Mouse (Mus musculus) midbrain, postnatal 0 days (tissue): ENCODE results near the gene Onecut1. TPM values are rescaled to one million over a fixed set of nuclear protein-coding genes. Genes with fewer than 3 reads are reported as not detected.

Experiments
- ATAC-seq: fragments of 200-750 bp; cut with Nextera tagmentation; 2 replicates; pipeline ENCODE4 v1.8.0; 2017; ENCODE audit warnings: moderate number of reproducible peaks, mild to moderate bottlenecking, moderate TSS enrichment, moderate library complexity; ENCODE audit not compliant: low FRiP score
- DNase-seq: peaks from one replicate; pipeline ENCODE4 v3.0.0-alpha.2; 2015; ENCODE audit warnings: low spot score
- H3K27ac ChIP-seq: fragments of 300-500 bp; sonication (generic); 2 replicates; pipeline ENCODE4 v1.5.1; 2014; ENCODE audit warnings: low read depth, mild to moderate bottlenecking, low read length, mixed read lengths
- H3K27me3 ChIP-seq: fragments of 300-500 bp; sonication (generic); 2 replicates; pipeline ENCODE4 v1.6.1; 2014; ENCODE audit warnings: low read length, control low read depth, mixed read lengths; ENCODE audit not compliant: insufficient read depth
- H3K36me3 ChIP-seq: fragments of 300-500 bp; sonication (generic); 2 replicates; pipeline ENCODE4 v1.6.1; 2014; ENCODE audit warnings: low read length, control low read depth, mixed read lengths; ENCODE audit not compliant: insufficient read depth
- H3K4me1 ChIP-seq: fragments of 300-500 bp; sonication (generic); 2 replicates; pipeline ENCODE4 v1.6.1; 2014; ENCODE audit warnings: mild to moderate bottlenecking, control low read depth, antibody characterized with exemption, low read length, mixed read lengths; ENCODE audit not compliant: insufficient read depth
- H3K4me2 ChIP-seq: fragments of 300-500 bp; sonication (generic); 2 replicates; pipeline ENCODE4 v1.6.1; 2014; ENCODE audit warnings: low read depth, mild to moderate bottlenecking, low read length, mixed read lengths; ENCODE audit not compliant: poor library complexity, severe bottlenecking
- H3K4me3 ChIP-seq: fragments of 300-500 bp; sonication (generic); 2 replicates; pipeline ENCODE4 v1.5.1; 2014; ENCODE audit warnings: low read depth, mild to moderate bottlenecking, low read length, moderate library complexity
- H3K9ac ChIP-seq: fragments of 300-500 bp; sonication (generic); replicated peaks from 2 replicates; pipeline ENCODE4 v1.6.1; 2014; ENCODE audit warnings: mild to moderate bottlenecking, low read length, moderate library complexity, mixed read lengths; ENCODE audit not compliant: poor library complexity, severe bottlenecking
- H3K9me3 ChIP-seq: fragments of 300-500 bp; sonication (generic); 2 replicates; pipeline ENCODE4 v1.6.1; 2016; ENCODE audit warnings: low read length, control low read depth
- CTCF ChIP-seq: IDR thresholded peaks from 2 replicates; pipeline ENCODE4 v1.5.1; 2016; ENCODE audit warnings: antibody characterized with exemption, mild to moderate bottlenecking
- WGBS: fragments of 180-500 bp; shearing (Covaris S2); extraction: QIAGEN DNeasy Blood & Tissue Kit; methylation state at CpG from one replicate; pipeline ENCODE4 v1.1.7; 2014; 5-methylcytosine and 5-hydroxymethylcytosine counted together
- polyA plus RNA-seq: library from polyadenylated mRNA; unstranded; fragments of >200 nt; fragmentation: Nextera tagmentation; extraction: Ambion mirVana; gene quantifications from 2 replicates; pipeline ENCODE4 v1.2.1, GENCODE M21; 2015
- total RNA-seq: library from RNA; depleted of rRNA; stranded (reverse); fragments of >200 nt; gene quantifications from 2 replicates; pipeline ENCODE4 v1.2.3, GENCODE M21; 2014

Onecut1 gene
- total and polyA plus RNA-seq, 2 experiments from 2014 or later: 5.0 to 7.5 TPM

- Histone ChIP-seq H3K9me3 (no peaks in the 10 kb centered on the region), H3K27me3 (no peaks in the 10 kb centered on the region), H3K4me3 (no peak overlapping the region), H3K27ac (no peak overlapping the region), H3K9ac (no peak overlapping the region), H3K4me1 (no peaks in the 10 kb centered on the region), H3K36me3 (no peaks in the 10 kb centered on the region), H3K4me2 (no peak overlapping the region)
- ATAC-seq (no peak), DNase-seq (no peak)
- WGBS: 93% methylated on average over 4 of the region's 4 CpGs
- no peak for TF ChIP-seq CTCF
Measured at GRCm38 (mm10) chr9:74897375-74897982, 35.8 kb downstream of the Onecut1 start.

GRCm38 (mm10) chr9:74900141-74900540 lies 38.4 kb downstream of the Onecut1 start:
- no peaks in the 10 kb centered on the region for H3K36me3 ChIP-seq
- H3K27ac ChIP-seq: no peak overlapping the region
- no peak overlapping the region for H3K9ac ChIP-seq
- H3K9me3 ChIP-seq: no peaks in the 10 kb centered on the region
- DNase-seq (no peak), ATAC-seq (no peak)
- no peak for TF ChIP-seq CTCF
- no peak overlapping the region for H3K4me3 ChIP-seq
- H3K27me3 ChIP-seq: no peaks in the 10 kb centered on the region
- 89% methylated on average over 2 of the region's 2 CpGs for WGBS
- no peak overlapping the region for H3K4me2 ChIP-seq
- H3K4me1 ChIP-seq: no peaks in the 10 kb centered on the region

GRCm38 (mm10) chr9:74904866-74905508 lies 43.3 kb downstream of the Onecut1 start:
- peak; percentile 54; the same call in 1 of the 2 replicates for ATAC-seq
- Histone ChIP-seq H3K27me3 (no peaks in the 10 kb centered on the region), H3K4me3 (no peak overlapping the region), H3K27ac (no peak overlapping the region), H3K36me3 (no peaks in the 10 kb centered on the region), H3K9ac (no peak overlapping the region), H3K4me2 (no peak overlapping the region), H3K4me1 (no peaks in the 10 kb centered on the region), H3K9me3 (no peaks in the 10 kb centered on the region)
- peak; percentile 86 for DNase-seq
- 15% methylated on average over 7 of the region's 7 CpGs for WGBS
- TF ChIP-seq CTCF: peak; percentile 94

- Histone ChIP-seq H3K9me3 (no peaks in the 10 kb centered on the region), H3K9ac (no peak overlapping the region), H3K4me1 (no peaks in the 10 kb centered on the region), H3K27ac (no peak overlapping the region), H3K4me3 (no peak overlapping the region), H3K36me3 (no peaks in the 10 kb centered on the region), H3K27me3 (no peaks in the 10 kb centered on the region), H3K4me2 (no peak overlapping the region)
- ATAC-seq (no peak), DNase-seq (no peak)
- WGBS: 64% methylated on average over 4 of the region's 4 CpGs
- TF ChIP-seq CTCF: no peak
Measured at GRCm38 (mm10) chr9:74906951-74907350, 45.2 kb downstream of the Onecut1 start.

GRCm38 (mm10) chr9:74909245-74909644 lies 47.5 kb downstream of the Onecut1 start:
- no peak overlapping the region for H3K4me3 ChIP-seq
- TF ChIP-seq CTCF: no peak
- no peaks in the 10 kb centered on the region for H3K36me3 ChIP-seq
- DNase-seq: no peak
- no peak overlapping the region for H3K9ac ChIP-seq
- H3K4me1 ChIP-seq: no peaks in the 10 kb centered on the region
- no peak overlapping the region for H3K27ac ChIP-seq
- no peaks in the 10 kb centered on the region for H3K27me3 ChIP-seq
- H3K9me3 ChIP-seq: no peaks in the 10 kb centered on the region
- 64% methylated on average over 15 of the region's 15 CpGs for WGBS
- no peak overlapping the region for H3K4me2 ChIP-seq
- ATAC-seq: no peak

GRCm38 (mm10) chr9:74910226-74910759 lies 48.6 kb downstream of the Onecut1 start:
- no peak for ATAC-seq
- WGBS: 86% methylated on average over 6 of the region's 6 CpGs
- no peak for TF ChIP-seq CTCF

More at GRCm38 (mm10) chr9:74910226-74910759, 48.6 kb downstream of the Onecut1 start:
- Histone ChIP-seq H3K9ac (no peak overlapping the region), H3K4me3 (no peak overlapping the region), H3K27me3 (no peaks in the 10 kb centered on the region), H3K4me1 (no peaks in the 10 kb centered on the region), H3K27ac (no peak overlapping the region), H3K4me2 (no peak overlapping the region), H3K36me3 (no peaks in the 10 kb centered on the region), H3K9me3 (no peaks in the 10 kb centered on the region)
- DNase-seq: no peak
